Mouse (Mus musculus): ENCODE results near the gene Map4k2. TPM values are rescaled to one million over a fixed set of nuclear protein-coding genes. Genes with fewer than 3 reads are reported as not detected.

The Map4k2 gene
- polyA plus RNA-seq, 1 experiment, result 24.3 TPM

DNA sequence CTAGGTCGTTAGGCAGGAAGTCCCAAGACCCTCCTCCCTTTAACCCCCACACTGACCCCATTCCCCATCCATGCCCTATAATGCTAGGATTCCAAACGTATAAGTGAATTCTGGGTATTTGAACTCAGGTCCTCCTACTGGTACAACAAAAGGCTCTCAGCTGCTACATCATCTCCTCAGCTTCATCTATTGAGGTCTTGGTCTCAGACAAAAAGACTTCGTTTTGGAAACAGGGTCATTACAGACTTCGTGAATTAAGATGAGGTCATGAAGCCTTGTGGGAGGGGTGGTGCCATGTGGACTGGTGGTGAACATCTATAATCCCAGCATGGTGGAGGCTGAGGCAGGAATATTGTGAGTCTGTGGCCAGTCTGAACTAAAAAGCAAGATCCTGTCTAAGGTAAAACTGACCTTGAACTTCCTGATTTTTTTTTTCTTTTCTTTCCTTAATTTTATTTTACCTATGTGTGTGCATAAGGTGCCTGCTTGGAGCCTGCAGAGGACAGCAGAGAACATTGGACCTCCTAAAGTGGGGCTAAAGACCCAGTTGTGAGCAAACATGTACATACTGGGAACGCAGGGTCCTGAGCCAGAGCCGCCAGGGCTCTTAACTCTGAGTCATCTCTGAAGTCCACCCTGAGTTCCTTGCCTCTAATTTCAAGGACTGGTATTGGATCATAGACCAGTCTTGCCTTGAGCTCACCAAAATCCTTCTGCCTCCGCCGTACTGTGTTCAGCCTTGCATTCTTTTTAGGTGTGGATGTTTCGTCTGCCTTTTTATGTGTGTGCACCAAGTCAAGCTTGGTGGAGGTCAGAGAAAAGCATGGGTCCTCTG is 7.0 kb upstream of the Map4k2 start:
- H3K27ac ChIP-seq (ENCODE audit: insufficient read depth, low read length), result peak overlapping the region; percentile 52
- no peak for TF ChIP-seq POLR2A (IDR thresholded peaks at IDR 0.05; ENCODE audit: low read depth, low read length)
- TF ChIP-seq CTCF (IDR thresholded peaks at IDR 0.05; ENCODE audit: borderline replicate concordance, insufficient read depth, low read length), result no peak
- H3K4me1 ChIP-seq (ENCODE audit: control insufficient read depth, insufficient read depth, low read length), result peaks cover 13% of the 10 kb centered on the region
- no peak overlapping the region for H3K4me3 ChIP-seq (ENCODE audit: insufficient read depth, low read length)

- Histone ChIP-seq H3K4me3 (ENCODE audit: insufficient read depth, low read length) (peak within 1 kb of the TSS; percentile 83), H3K4me1 (ENCODE audit: control insufficient read depth, insufficient read depth, low read length) (peaks cover 13% of the 10 kb centered on the region), H3K27ac (ENCODE audit: insufficient read depth, low read length) (peak within 1 kb of the TSS; percentile 52)
- TF ChIP-seq CTCF (IDR thresholded peaks at IDR 0.05; ENCODE audit: borderline replicate concordance, insufficient read depth, low read length) (no peak), POLR2A (IDR thresholded peaks at IDR 0.05; ENCODE audit: low read depth, low read length) (peak; percentile 72)
These were observed 6.1 kb upstream of the Map4k2 start, which contains the start of gene Men1 for GRCm38 (mm10) chr19:6334673-6335457. Men1 (plus strand) TSS chr19:6334979.

GRCm38 (mm10) chr19:6335458-6335827 is 5.5 kb upstream of the Map4k2 start:
- Histone ChIP-seq H3K27ac (ENCODE audit: insufficient read depth, low read length) (no peak overlapping the region), H3K4me1 (ENCODE audit: control insufficient read depth, insufficient read depth, low read length) (peaks cover 13% of the 10 kb centered on the region), H3K4me3 (ENCODE audit: insufficient read depth, low read length) (peak overlapping the region; percentile 83)
- TF ChIP-seq POLR2A (IDR thresholded peaks at IDR 0.05; ENCODE audit: low read depth, low read length), result 0 out of 2 replicates have a peak, but pooled peaks have one; percentile 31
- TF ChIP-seq CTCF (IDR thresholded peaks at IDR 0.05; ENCODE audit: borderline replicate concordance, insufficient read depth, low read length), result no peak

DNA sequence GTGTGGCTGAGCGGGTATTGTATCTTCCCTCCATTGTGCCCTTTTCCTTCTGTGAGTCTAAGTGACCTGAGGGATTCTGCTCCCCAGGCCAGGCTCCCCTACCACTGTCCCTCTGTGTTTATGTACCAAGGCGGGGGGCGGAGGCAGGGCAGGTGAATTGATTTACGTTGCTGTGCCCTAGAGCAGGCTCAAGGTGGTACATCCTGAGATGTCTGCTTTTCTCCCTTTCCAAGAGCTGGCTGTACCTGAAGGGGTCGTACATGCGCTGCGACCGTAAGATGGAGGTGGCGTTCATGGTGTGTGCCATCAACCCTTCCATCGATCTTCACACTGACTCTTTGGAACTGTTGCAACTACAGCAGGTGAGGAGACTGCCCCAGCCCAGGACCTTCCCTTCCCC is 4.0 kb upstream of the Map4k2 start:
- TF ChIP-seq CTCF (IDR thresholded peaks at IDR 0.05; ENCODE audit: borderline replicate concordance, insufficient read depth, low read length), result no peak
- no peak for TF ChIP-seq POLR2A (IDR thresholded peaks at IDR 0.05; ENCODE audit: low read depth, low read length)
- Histone ChIP-seq H3K4me1 (ENCODE audit: control insufficient read depth, insufficient read depth, low read length) (peaks cover 10% of the 10 kb centered on the region; the same call in 1 of the 2 replicates), H3K27ac (ENCODE audit: insufficient read depth, low read length) (no peak overlapping the region), H3K4me3 (ENCODE audit: insufficient read depth, low read length) (peak overlapping the region; percentile 83)

DNA sequence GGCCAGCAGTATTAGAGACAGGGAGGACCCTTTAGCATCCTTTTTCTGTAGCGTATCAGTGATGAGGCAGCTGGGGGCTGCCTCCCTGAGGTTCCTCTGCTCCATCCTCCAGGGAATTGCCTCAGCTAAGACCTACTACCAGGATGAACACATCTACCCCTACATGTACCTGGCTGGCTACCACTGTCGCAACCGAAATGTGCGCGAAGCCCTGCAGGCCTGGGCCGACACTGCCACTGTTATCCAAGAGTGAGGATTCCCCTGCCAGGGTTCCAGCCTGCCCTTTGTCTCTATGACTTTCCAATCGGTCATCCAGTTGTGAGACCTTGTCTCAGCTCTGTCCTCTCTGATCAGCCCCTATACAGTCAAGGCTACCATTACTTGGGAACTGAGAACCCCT is 2.8 kb upstream of the Map4k2 start:
- TF ChIP-seq POLR2A (IDR thresholded peaks at IDR 0.05; ENCODE audit: low read depth, low read length) (no peak), CTCF (IDR thresholded peaks at IDR 0.05; ENCODE audit: borderline replicate concordance, insufficient read depth, low read length) (no peak)
- Histone ChIP-seq H3K4me3 (ENCODE audit: insufficient read depth, low read length) (no peak overlapping the region), H3K27ac (ENCODE audit: insufficient read depth, low read length) (no peak overlapping the region), H3K4me1 (ENCODE audit: control insufficient read depth, insufficient read depth, low read length) (peaks cover 10% of the 10 kb centered on the region; the same call in 1 of the 2 replicates)

GRCm38 (mm10) chr19:6338716-6339115 is 2.2 kb upstream of the Map4k2 start:
- TF ChIP-seq CTCF (IDR thresholded peaks at IDR 0.05; ENCODE audit: borderline replicate concordance, insufficient read depth, low read length) (no peak), POLR2A (IDR thresholded peaks at IDR 0.05; ENCODE audit: low read depth, low read length) (no peak)
- Histone ChIP-seq H3K4me3 (ENCODE audit: insufficient read depth, low read length) (no peak overlapping the region), H3K4me1 (ENCODE audit: control insufficient read depth, insufficient read depth, low read length) (peaks cover 10% of the 10 kb centered on the region; the same call in 1 of the 2 replicates), H3K27ac (ENCODE audit: insufficient read depth, low read length) (no peak overlapping the region)

DNA sequence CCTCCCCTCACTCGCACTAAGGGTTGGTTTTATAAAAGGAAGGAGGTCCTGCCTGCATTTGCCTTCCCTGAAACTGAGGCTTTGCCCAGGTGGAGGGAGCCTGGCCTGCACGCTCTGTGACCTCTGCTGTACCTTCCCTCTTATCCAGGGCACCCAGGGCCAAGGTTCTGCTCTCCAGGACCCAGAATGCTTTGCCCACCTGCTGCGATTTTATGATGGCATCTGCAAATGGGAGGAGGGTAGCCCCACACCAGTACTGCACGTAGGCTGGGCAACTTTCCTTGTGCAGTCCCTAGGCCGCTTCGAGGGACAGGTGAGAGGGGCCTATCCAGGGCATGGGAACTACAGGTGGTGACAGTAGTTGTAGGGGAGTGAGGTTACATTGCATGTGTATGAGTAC is 1.7 kb upstream of the Map4k2 start:
- Histone ChIP-seq H3K4me3 (ENCODE audit: insufficient read depth, low read length) (no peak overlapping the region), H3K4me1 (ENCODE audit: control insufficient read depth, insufficient read depth, low read length) (peaks cover 8% of the 10 kb centered on the region; the same call in 1 of the 2 replicates), H3K27ac (ENCODE audit: insufficient read depth, low read length) (no peak overlapping the region)
- no peak for TF ChIP-seq POLR2A (IDR thresholded peaks at IDR 0.05; ENCODE audit: low read depth, low read length)
- TF ChIP-seq CTCF (IDR thresholded peaks at IDR 0.05; ENCODE audit: borderline replicate concordance, insufficient read depth, low read length), result no peak

DNA sequence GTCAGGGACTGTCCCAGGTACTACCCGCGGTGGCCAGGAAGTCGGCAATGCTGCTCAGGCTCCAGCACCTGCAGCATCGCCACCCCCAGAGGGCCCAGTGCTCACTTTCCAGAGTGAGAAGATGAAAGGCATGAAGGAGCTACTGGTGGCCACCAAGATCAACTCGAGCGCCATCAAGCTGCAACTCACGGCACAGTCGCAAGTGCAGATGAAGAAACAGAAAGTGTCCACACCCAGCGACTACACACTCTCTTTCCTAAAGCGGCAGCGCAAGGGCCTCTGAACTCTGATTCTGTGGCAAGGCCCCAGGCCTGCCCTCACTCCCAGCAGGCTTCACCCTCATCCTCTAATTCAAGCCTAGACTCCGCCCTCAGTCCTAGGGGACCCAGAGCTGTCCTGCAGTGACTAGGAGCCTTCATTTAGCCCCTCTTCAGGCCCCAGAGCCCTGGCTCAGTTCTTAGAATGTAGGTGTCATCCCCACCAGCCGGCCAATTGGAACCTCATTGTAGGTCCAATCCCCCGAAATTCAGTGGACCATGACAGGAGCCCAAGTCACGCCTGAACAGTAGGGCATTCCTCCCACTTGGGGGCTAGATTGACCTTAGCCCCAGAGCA is 938 bp upstream of the Map4k2 start:
- Histone ChIP-seq H3K27ac (ENCODE audit: insufficient read depth, low read length) (no peak overlapping the region), H3K4me3 (ENCODE audit: insufficient read depth, low read length) (no peak overlapping the region), H3K4me1 (ENCODE audit: control insufficient read depth, insufficient read depth, low read length) (peaks cover 5% of the 10 kb centered on the region; the same call in 1 of the 2 replicates)
- TF ChIP-seq CTCF (IDR thresholded peaks at IDR 0.05; ENCODE audit: borderline replicate concordance, insufficient read depth, low read length) (no peak), POLR2A (IDR thresholded peaks at IDR 0.05; ENCODE audit: low read depth, low read length) (no peak)

GRCm38 (mm10) chr19:6341453-6342077 is 630 bp downstream of the Map4k2 start:
- Histone ChIP-seq H3K4me1 (ENCODE audit: control insufficient read depth, insufficient read depth, low read length) (peaks cover 5% of the 10 kb centered on the region; the same call in 1 of the 2 replicates), H3K27ac (ENCODE audit: insufficient read depth, low read length) (no peak overlapping the region), H3K4me3 (ENCODE audit: insufficient read depth, low read length) (peak overlapping the region; percentile 61)
- TF ChIP-seq CTCF (IDR thresholded peaks at IDR 0.05; ENCODE audit: borderline replicate concordance, insufficient read depth, low read length) (no peak), POLR2A (IDR thresholded peaks at IDR 0.05; ENCODE audit: low read depth, low read length) (no peak)

Data from embryonic fibroblast, embryonic 13.5 days (primary cell).